Mouse (Mus musculus) embryonic facial prominence, embryonic 13.5 days (tissue): ENCODE measurements around the gene 4932429P05Rik. TPM values are rescaled to one million over a fixed set of nuclear protein-coding genes. Genes with fewer than 3 reads are reported as not detected.

Experiments
- ATAC-seq: fragments of 200-750 bp; cut with Nextera tagmentation; 2 replicates; pipeline ENCODE4 v1.8.0; 2017; ENCODE audit warnings: low read depth; ENCODE audit not compliant: insufficient number of reproducible peaks, insufficient read depth, low FRiP score, low TSS enrichment
- H3K27ac ChIP-seq: fragments of 300-500 bp; sonication (generic); 2 replicates; pipeline ENCODE4 v1.5.1; 2015; ENCODE audit warnings: moderate library complexity, mild to moderate bottlenecking, inconsistent platforms
- H3K27me3 ChIP-seq: fragments of 300-500 bp; sonication (generic); 2 replicates; pipeline ENCODE4 v1.6.1; 2015; ENCODE audit warnings: mild to moderate bottlenecking, inconsistent platforms
- H3K36me3 ChIP-seq: fragments of 300-500 bp; sonication (generic); 2 replicates; pipeline ENCODE4 v1.6.1; 2015; ENCODE audit warnings: mild to moderate bottlenecking, inconsistent platforms
- H3K4me1 ChIP-seq: fragments of 300-500 bp; sonication (generic); 2 replicates; pipeline ENCODE4 v1.6.1; 2015; ENCODE audit warnings: inconsistent platforms
- H3K4me2 ChIP-seq: fragments of 300-500 bp; sonication (generic); 2 replicates; pipeline ENCODE4 v1.6.1; 2015; ENCODE audit warnings: moderate library complexity, mild to moderate bottlenecking, inconsistent platforms
- H3K4me3 ChIP-seq: fragments of 300-500 bp; sonication (generic); 2 replicates; pipeline ENCODE4 v1.5.1; 2015; ENCODE audit warnings: mild to moderate bottlenecking, inconsistent platforms
- H3K9ac ChIP-seq: fragments of 300-500 bp; sonication (generic); 2 replicates; pipeline ENCODE4 v1.6.1; 2015; ENCODE audit warnings: mild to moderate bottlenecking, inconsistent platforms
- H3K9me3 ChIP-seq: fragments of 300-500 bp; sonication (generic); 2 replicates; pipeline ENCODE4 v1.6.1; 2016; ENCODE audit warnings: inconsistent platforms
- polyA plus RNA-seq: library from polyadenylated mRNA; unstranded; fragments of >200 nt; fragmentation: Nextera tagmentation; extraction: Ambion mirVana; gene quantifications from 2 replicates; pipeline ENCODE4 v1.2.1, GENCODE M21; 2015

Gene 4932429P05Rik
- polyA plus RNA-seq: not detected in 2 replicates

DNA sequence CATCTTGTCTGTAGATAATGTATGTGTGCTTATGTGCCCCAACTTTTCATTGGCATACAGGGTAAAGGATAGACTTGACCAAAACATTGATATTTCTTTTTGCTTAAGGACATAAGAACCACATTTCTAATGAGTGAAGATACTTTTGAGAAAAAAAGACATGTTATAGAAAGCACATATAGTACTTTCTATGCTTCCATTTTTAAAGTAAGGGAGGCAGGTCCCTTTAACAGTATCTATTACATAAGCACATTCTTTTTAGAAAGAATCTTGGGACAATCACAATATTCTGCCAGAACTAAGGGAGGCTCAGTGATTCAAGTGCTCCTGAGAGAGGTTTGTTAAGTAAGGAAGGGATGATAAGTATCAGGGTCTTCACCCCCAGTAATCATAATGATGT lies at the start of gene 4932429P05Rik:
Gene 4932429P05Rik, plus strand, starts transcription at position 301 of the 400 bp plus-strand sequence.
- Histone ChIP-seq H3K36me3 (no peaks in the 10 kb centered on the region), H3K4me2 (no peak within 1 kb of the TSS), H3K9ac (no peak within 1 kb of the TSS), H3K27me3 (no peaks in the 10 kb centered on the region), H3K27ac (no peak within 1 kb of the TSS), H3K4me3 (no peak within 1 kb of the TSS), H3K9me3 (no peaks in the 10 kb centered on the region), H3K4me1 (no peaks in the 10 kb centered on the region)
- no peak for ATAC-seq

Other genes with a start within 250 kb of the 4932429P05Rik start
- not detected in 2 replicates for gene 4930415L06Rik, start 180.6 kb downstream of the 4932429P05Rik start, polyA plus RNA-seq